Mouse (Mus musculus): ENCODE data around the gene Psmd13.
"Not testable (repeated sequence)": the region's sequence is repeated elsewhere in the genome, so short reads cannot be mapped to it uniquely, and the experiment has no call there.

Psmd13 gene

GRCm38 (mm10) chr7:140856785-140857549, 24.8 kb upstream of the Psmd13 start, which contains the start of gene Ric8a:
Gene Ric8a (plus strand): TSS chr7:140856957.
- DNase-seq (ENCODE audit: low spot score in 2 of 2), result peak; percentile 69 to 82

GRCm38 (mm10) chr7:140857550-140858505, 23.9 kb upstream of the Psmd13 start, which contains the start of gene Bet1l:
Gene Bet1l (minus strand): TSS chr7:140857577.
- no peak for DNase-seq (ENCODE audit: low spot score in 2 of 2)

- DNase-seq (ENCODE audit: low spot score in 2 of 2), result no peak
Observed at GRCm38 (mm10) chr7:140858746-140859145, 23.0 kb upstream of the Psmd13 start.

- DNase-seq (ENCODE audit: low spot score in 2 of 2), result no peak
Observed at GRCm38 (mm10) chr7:140859997-140860396, 21.8 kb upstream of the Psmd13 start.

- DNase-seq (ENCODE audit: low spot score in 2 of 2), result no peak
Observed at GRCm38 (mm10) chr7:140860728-140861127, 21.0 kb upstream of the Psmd13 start.

- DNase-seq (ENCODE audit: low spot score in 2 of 2), result no peak
Observed at GRCm38 (mm10) chr7:140864761-140865160, 17.0 kb upstream of the Psmd13 start.

- DNase-seq (ENCODE audit: low spot score in 2 of 2), result no peak
Observed at GRCm38 (mm10) chr7:140874224-140874623, 7.5 kb upstream of the Psmd13 start.

- no peak for DNase-seq (ENCODE audit: low spot score in 2 of 2)
Observed at GRCm38 (mm10) chr7:140877364-140877763, 4.4 kb upstream of the Psmd13 start.

- no peak for DNase-seq (ENCODE audit: low spot score in 2 of 2)
Observed at GRCm38 (mm10) chr7:140879355-140879754, 2.4 kb upstream of the Psmd13 start.

- no peak for DNase-seq (ENCODE audit: low spot score in 2 of 2)
Observed at GRCm38 (mm10) chr7:140880419-140880818, 1.3 kb upstream of the Psmd13 start.

- DNase-seq (ENCODE audit: low spot score in 2 of 2), result no peak
Observed at GRCm38 (mm10) chr7:140880865-140881515, 778 bp upstream of the Psmd13 start.

GRCm38 (mm10) chr7:140882469-140882803, 668 bp downstream of the Psmd13 start:
- no peak for DNase-seq (ENCODE audit: low spot score in 2 of 2)

- not testable (repeated sequence) for DNase-seq (ENCODE audit: low spot score in 2 of 2)
Observed at GRCm38 (mm10) chr7:140890636-140891035, 8.9 kb downstream of the Psmd13 start.

GRCm38 (mm10) chr7:140894031-140894430, 12.3 kb downstream of the Psmd13 start:
- DNase-seq (ENCODE audit: low spot score in 2 of 2), result no peak

GRCm38 (mm10) chr7:140894611-140895010, 12.8 kb downstream of the Psmd13 start:
- DNase-seq (ENCODE audit: low spot score in 2 of 2), result no peak

- DNase-seq (ENCODE audit: low spot score in 2 of 2), result no peak
Observed at GRCm38 (mm10) chr7:140897863-140898262, 16.1 kb downstream of the Psmd13 start.

GRCm38 (mm10) chr7:140899121-140899520, 17.4 kb downstream of the Psmd13 start:
- DNase-seq (ENCODE audit: low spot score in 2 of 2), result no peak

GRCm38 (mm10) chr7:140900220-140900619, 18.5 kb downstream of the Psmd13 start, which contains the start of gene Cox8b:
Gene Cox8b (minus strand): TSS chr7:140900446.
- no peak for DNase-seq (ENCODE audit: low spot score in 2 of 2)

- no peak for DNase-seq (ENCODE audit: low spot score in 2 of 2)
Observed at GRCm38 (mm10) chr7:140902036-140902875, 20.5 kb downstream of the Psmd13 start.

GRCm38 (mm10) chr7:140903212-140903611, 21.4 kb downstream of the Psmd13 start:
- peak; percentile 68 to 72 for DNase-seq (ENCODE audit: low spot score in 2 of 2)

- DNase-seq (ENCODE audit: low spot score in 2 of 2), result no peak
Observed at GRCm38 (mm10) chr7:140905642-140906081, 23.9 kb downstream of the Psmd13 start.

Data from frontal cortex, postnatal 25 days (tissue).